Mouse (Mus musculus) c-Kit-positive CD71-negative TER-119-negative erythroid progenitor cells, embryonic 14.5 days (primary cell): ENCODE results near the gene 4930595D18Rik.

ENCODE experiments used
- DNase-seq: peaks from one replicate; pipeline ENCODE4 v3.0.0-alpha.2; 2013; ENCODE audit warnings: low read depth

4930595D18Rik gene

GRCm38 (mm10) chr12:111184476-111184875 is at the start of gene 4930595D18Rik:
4930595D18Rik (minus strand) TSS chr12:111184491.
- no peak for DNase-seq

GRCm38 (mm10) chr12:111233798-111234197 is 49.5 kb upstream of the 4930595D18Rik start:
- no peak for DNase-seq

GRCm38 (mm10) chr12:111230793-111231192 is 46.5 kb upstream of the 4930595D18Rik start:
- DNase-seq: no peak

GRCm38 (mm10) chr12:111228488-111228887 is 44.2 kb upstream of the 4930595D18Rik start:
- DNase-seq: no peak

- DNase-seq: no peak
Measured at GRCm38 (mm10) chr12:111227410-111227809, 43.1 kb upstream of the 4930595D18Rik start.

- no peak for DNase-seq
Measured at GRCm38 (mm10) chr12:111225197-111225780, 41.0 kb upstream of the 4930595D18Rik start.

GRCm38 (mm10) chr12:111218867-111219266 is 34.6 kb upstream of the 4930595D18Rik start:
- DNase-seq: no peak

GRCm38 (mm10) chr12:111211729-111212128 is 27.4 kb upstream of the 4930595D18Rik start:
- no peak for DNase-seq

GRCm38 (mm10) chr12:111207641-111208040 is 23.4 kb upstream of the 4930595D18Rik start:
- DNase-seq: no peak

- no peak for DNase-seq
Measured at GRCm38 (mm10) chr12:111203945-111204344, 19.7 kb upstream of the 4930595D18Rik start.

- no peak for DNase-seq
Measured at GRCm38 (mm10) chr12:111203076-111203475, 18.8 kb upstream of the 4930595D18Rik start.

- no peak for DNase-seq
Measured at GRCm38 (mm10) chr12:111196548-111196947, 12.3 kb upstream of the 4930595D18Rik start.

GRCm38 (mm10) chr12:111193331-111193730 is 9.0 kb upstream of the 4930595D18Rik start:
- no peak for DNase-seq

GRCm38 (mm10) chr12:111192777-111193176 is 8.5 kb upstream of the 4930595D18Rik start:
- peak; percentile 24 for DNase-seq

GRCm38 (mm10) chr12:111190891-111191290 is 6.6 kb upstream of the 4930595D18Rik start:
- DNase-seq: no peak

GRCm38 (mm10) chr12:111190355-111190754 is 6.1 kb upstream of the 4930595D18Rik start:
- no peak for DNase-seq

- no peak for DNase-seq
Measured at GRCm38 (mm10) chr12:111188295-111188694, 4.0 kb upstream of the 4930595D18Rik start.

GRCm38 (mm10) chr12:111186986-111187385 is 2.7 kb upstream of the 4930595D18Rik start:
- DNase-seq: no peak

GRCm38 (mm10) chr12:111182378-111182777 is 1.9 kb downstream of the 4930595D18Rik start:
- no peak for DNase-seq

GRCm38 (mm10) chr12:111181848-111182247 is 2.4 kb downstream of the 4930595D18Rik start:
- DNase-seq: no peak

- no peak for DNase-seq
Measured at GRCm38 (mm10) chr12:111178772-111179171, 5.5 kb downstream of the 4930595D18Rik start.

GRCm38 (mm10) chr12:111168891-111169290 is 15.4 kb downstream of the 4930595D18Rik start:
- DNase-seq: no peak

GRCm38 (mm10) chr12:111166681-111167289 is 17.5 kb downstream of the 4930595D18Rik start:
- no peak for DNase-seq
